Mouse (Mus musculus) forebrain, embryonic 14.5 days (tissue): ENCODE measurements around the gene Mindy1. TPM values are rescaled to one million over a fixed set of nuclear protein-coding genes. Genes with fewer than 3 reads are reported as not detected.

Experiments used
- ATAC-seq: fragments of 200-750 bp; cut with Nextera tagmentation; 2 replicates; pipeline ENCODE4 v1.8.0; 2017; ENCODE audit warnings: mild to moderate bottlenecking, moderate library complexity
- DNase-seq: peaks from one replicate; pipeline ENCODE4 v3.0.0-alpha.2; 2015; ENCODE audit warnings: low spot score
- H3K27ac ChIP-seq: fragments of 300-500 bp; sonication (generic); 2 replicates; pipeline ENCODE4 v1.5.1; 2014; ENCODE audit warnings: low read depth, mild to moderate bottlenecking, control low read depth, low read length, moderate library complexity
- H3K27me3 ChIP-seq: fragments of 300-500 bp; sonication (generic); replicated peaks from 2 replicates; pipeline ENCODE4 v1.6.1; 2014; ENCODE audit warnings: low read length, control low read depth, mixed read lengths; ENCODE audit not compliant: control insufficient read depth, insufficient read depth
- H3K36me3 ChIP-seq: fragments of 300-500 bp; sonication (generic); 2 replicates; pipeline ENCODE4 v1.6.1; 2014; ENCODE audit warnings: low read length, control low read depth; ENCODE audit not compliant: control insufficient read depth, insufficient read depth
- H3K4me1 ChIP-seq: fragments of 300-500 bp; sonication (generic); 2 replicates; pipeline ENCODE4 v1.6.1; 2014; ENCODE audit warnings: antibody characterized with exemption, low read length, control low read depth; ENCODE audit not compliant: control insufficient read depth, insufficient read depth
- H3K4me2 ChIP-seq: fragments of 300-500 bp; sonication (generic); 2 replicates; pipeline ENCODE4 v1.6.1; 2014; ENCODE audit warnings: mild to moderate bottlenecking, control low read depth, low read length
- H3K4me3 ChIP-seq: fragments of 300-500 bp; sonication (generic); 2 replicates; pipeline ENCODE4 v1.5.1; 2014; ENCODE audit warnings: low read depth, low read length, control low read depth
- H3K9ac ChIP-seq: fragments of 300-500 bp; sonication (generic); 2 replicates; pipeline ENCODE4 v1.6.1; 2014; ENCODE audit warnings: mild to moderate bottlenecking, low read length, control low read depth, moderate library complexity
- H3K9me3 ChIP-seq: fragments of 300-500 bp; sonication (generic); replicated peaks from 2 replicates; pipeline ENCODE4 v1.6.1; 2016; ENCODE audit warnings: low read length, control low read depth, mixed read lengths; ENCODE audit not compliant: control insufficient read depth
- WGBS: fragments of 180-500 bp; shearing (Covaris S2); extraction: QIAGEN DNeasy Blood & Tissue Kit; methylation state at CpG from one replicate; pipeline ENCODE4 v1.1.7; 2014; 5-methylcytosine and 5-hydroxymethylcytosine counted together
- polyA plus RNA-seq: library from polyadenylated mRNA; unstranded; fragments of >200 nt; fragmentation: Nextera tagmentation; extraction: Ambion mirVana; gene quantifications from 2 replicates; pipeline ENCODE4 v1.2.1, GENCODE M21; 2014

The Mindy1 gene
- polyA plus RNA-seq, 1 experiment from 2014 or later = 50.7 TPM

- ATAC-seq (no peak), DNase-seq (peak; percentile 76)
- WGBS = 72% methylated on average over 9 of the region's 9 CpGs
- no peaks in the 10 kb centered on the region for H3K27me3 ChIP-seq
- H3K4me2 ChIP-seq = no peak overlapping the region
- peaks cover 5% of the 10 kb centered on the region for H3K4me1 ChIP-seq
- H3K9ac ChIP-seq = no peak overlapping the region
- no peak overlapping the region for H3K27ac ChIP-seq
- H3K36me3 ChIP-seq = no peaks in the 10 kb centered on the region
- H3K4me3 ChIP-seq = no peak overlapping the region
- no peaks in the 10 kb centered on the region for H3K9me3 ChIP-seq
Measured at GRCm38 (mm10) chr3:95310968-95311882, 30.1 kb downstream of the Mindy1 start.

GRCm38 (mm10) chr3:95312623-95313022 lies 31.5 kb downstream of the Mindy1 start:
- DNase-seq (no peak), ATAC-seq (no peak)
- Histone ChIP-seq H3K9ac (no peak overlapping the region), H3K4me2 (no peak overlapping the region), H3K4me1 (peaks cover 7% of the 10 kb centered on the region), H3K27me3 (no peaks in the 10 kb centered on the region), H3K9me3 (no peaks in the 10 kb centered on the region), H3K36me3 (no peaks in the 10 kb centered on the region), H3K27ac (no peak overlapping the region), H3K4me3 (no peak overlapping the region)
- WGBS = 84% methylated on average over 6 of the region's 6 CpGs

GRCm38 (mm10) chr3:95313476-95313875 lies 32.3 kb downstream of the Mindy1 start:
- Histone ChIP-seq H3K9ac (no peak overlapping the region), H3K4me1 (peaks cover 7% of the 10 kb centered on the region), H3K36me3 (no peaks in the 10 kb centered on the region), H3K9me3 (no peaks in the 10 kb centered on the region), H3K27ac (no peak overlapping the region), H3K27me3 (no peaks in the 10 kb centered on the region), H3K4me3 (no peak overlapping the region), H3K4me2 (no peak overlapping the region)
- WGBS = 49% methylated on average over 7 of the region's 7 CpGs
- ATAC-seq (no peak), DNase-seq (no peak)

- peak overlapping the region; percentile 68; the same call in 1 of the 2 replicates for H3K4me2 ChIP-seq
- DNase-seq = no peak
- H3K27me3 ChIP-seq = no peaks in the 10 kb centered on the region
- no peaks in the 10 kb centered on the region for H3K9me3 ChIP-seq
- 68% methylated on average over 6 of the region's 6 CpGs for WGBS
- 0 out of 2 replicates have a peak overlapping the region, but pooled peaks have one; percentile 92 for H3K4me3 ChIP-seq
- H3K4me1 ChIP-seq = peaks cover 7% of the 10 kb centered on the region
- no peak overlapping the region for H3K27ac ChIP-seq
- no peaks in the 10 kb centered on the region for H3K36me3 ChIP-seq
- H3K9ac ChIP-seq = peak overlapping the region; percentile 99; the same call in 1 of the 2 replicates
- no peak for ATAC-seq
Measured at GRCm38 (mm10) chr3:95314075-95314474, 32.9 kb downstream of the Mindy1 start.

GRCm38 (mm10) chr3:95314486-95315093 lies 33.4 kb downstream of the Mindy1 start, which contains the start of gene Cers2:
Gene Cers2, plus strand, starts transcription at chr3:95314791.
- peak within 1 kb of the TSS; percentile 92 for H3K4me3 ChIP-seq
- DNase-seq = peak; percentile 48
- WGBS = 3% methylated on average over 27 of the region's 27 CpGs
- ATAC-seq = peak; percentile 15; the same call in 1 of the 2 replicates
- H3K9ac ChIP-seq = peak within 1 kb of the TSS; percentile 99
- peaks cover 7% of the 10 kb centered on the region for H3K4me1 ChIP-seq
- H3K9me3 ChIP-seq = no peaks in the 10 kb centered on the region
- no peaks in the 10 kb centered on the region for H3K36me3 ChIP-seq
- no peaks in the 10 kb centered on the region for H3K27me3 ChIP-seq
- H3K27ac ChIP-seq = peak within 1 kb of the TSS; percentile 95
- peak within 1 kb of the TSS; percentile 68 for H3K4me2 ChIP-seq

- H3K4me2 ChIP-seq = peak overlapping the region; percentile 68
- peak overlapping the region; percentile 95 for H3K27ac ChIP-seq
- ATAC-seq (peak; percentile 94), DNase-seq (peak; percentile 83)
- H3K9me3 ChIP-seq = no peaks in the 10 kb centered on the region
- H3K4me1 ChIP-seq = peaks cover 7% of the 10 kb centered on the region
- no peaks in the 10 kb centered on the region for H3K27me3 ChIP-seq
- H3K4me3 ChIP-seq = peak overlapping the region; percentile 92
- H3K36me3 ChIP-seq = peaks cover 7% of the 10 kb centered on the region
- under 1% methylated on average over 60 of the region's 71 CpGs for WGBS
- H3K9ac ChIP-seq = peak overlapping the region; percentile 99
Measured at GRCm38 (mm10) chr3:95315094-95315843, 34.1 kb downstream of the Mindy1 start.

GRCm38 (mm10) chr3:95315844-95316550 lies 34.9 kb downstream of the Mindy1 start:
- ATAC-seq = no peak
- peak overlapping the region; percentile 95 for H3K27ac ChIP-seq
- H3K27me3 ChIP-seq = no peaks in the 10 kb centered on the region
- H3K9ac ChIP-seq = peak overlapping the region; percentile 99
- H3K9me3 ChIP-seq = no peaks in the 10 kb centered on the region
- H3K4me3 ChIP-seq = peak overlapping the region; percentile 92
- peak overlapping the region; percentile 68 for H3K4me2 ChIP-seq
- peaks cover 7% of the 10 kb centered on the region for H3K4me1 ChIP-seq
- H3K36me3 ChIP-seq = peaks cover 14% of the 10 kb centered on the region
- WGBS = 13% methylated on average over 9 of the region's 9 CpGs
- DNase-seq = peak; percentile 30

GRCm38 (mm10) chr3:95317414-95318080 lies 36.4 kb downstream of the Mindy1 start:
- Histone ChIP-seq H3K9me3 (no peaks in the 10 kb centered on the region), H3K27me3 (no peaks in the 10 kb centered on the region), H3K4me3 (no peak overlapping the region), H3K4me2 (0 out of 2 replicates have a peak overlapping the region, but pooled peaks have one; percentile 0), H3K4me1 (peaks cover 7% of the 10 kb centered on the region), H3K27ac (no peak overlapping the region), H3K9ac (no peak overlapping the region), H3K36me3 (peaks cover 29% of the 10 kb centered on the region)
- WGBS = 22% methylated on average over 12 of the region's 12 CpGs
- DNase-seq (peak; percentile 65), ATAC-seq (no peak)
